Mouse (Mus musculus): ENCODE data around the gene Cmpk1. TPM values are rescaled to one million over a fixed set of nuclear protein-coding genes. Genes with fewer than 3 reads are reported as not detected.

Cmpk1 gene
- polyA plus RNA-seq, 1 experiment: 48.7 TPM

GRCm38 (mm10) chr4:114909602-114910484 is 77.2 kb downstream of the Cmpk1 start:
- TF ChIP-seq POLR2A (IDR thresholded peaks at IDR 0.05; ENCODE audit: borderline replicate concordance, insufficient read depth, low read length): no peak
- no peak for TF ChIP-seq CTCF (IDR thresholded peaks at IDR 0.05; ENCODE audit: borderline replicate concordance, insufficient read depth, low read depth, low read length)
- Histone ChIP-seq H3K4me3 (replicated peaks; ENCODE audit: insufficient read depth, low read depth, low read length) (no peak overlapping the region), H3K27ac (ENCODE audit: insufficient read depth, low read length) (no peak overlapping the region), H3K27me3 (ENCODE audit: control insufficient read depth, insufficient read depth, low read length) (peaks cover 20% of the 10 kb centered on the region; the same call in 1 of the 2 replicates), H3K4me1 (ENCODE audit: control insufficient read depth, insufficient read depth, low read length) (no peaks in the 10 kb centered on the region)
- DNase-seq: no peak
- WGBS: 2% methylated on average over 20 of the region's 20 CpGs

Other genes with a start within 250 kb of the Cmpk1 start
- gene Gm12830, start 165.5 kb downstream of the Cmpk1 start, polyA plus RNA-seq (2012; rRNA removed): not detected in 2 replicates
- gene Foxd2, start 78.4 kb downstream of the Cmpk1 start, polyA plus RNA-seq (2012; rRNA removed): 0.10 TPM in 2 replicates
- gene Foxe3, start 61.2 kb downstream of the Cmpk1 start, polyA plus RNA-seq (2012; rRNA removed): not detected in 2 replicates
- gene Stil, start 12.9 kb upstream of the Cmpk1 start, polyA plus RNA-seq (2012; rRNA removed): 1.3 and 1.5 TPM in 2 replicates
- gene Tal1, start 69.2 kb upstream of the Cmpk1 start, polyA plus RNA-seq (2012; rRNA removed): 2.1 and 2.7 TPM in 2 replicates
- 0.74 and 1.0 TPM in 2 replicates for gene Pdzk1ip1, start 101.5 kb upstream of the Cmpk1 start, polyA plus RNA-seq (2012; rRNA removed)
- 6.6 and 7.4 TPM in 2 replicates for gene Cyp4x1, start 147.0 kb upstream of the Cmpk1 start, polyA plus RNA-seq (2012; rRNA removed)